16 mouse cellular contexts compared by ENCODE assay signal in the genomic region with DNA sequence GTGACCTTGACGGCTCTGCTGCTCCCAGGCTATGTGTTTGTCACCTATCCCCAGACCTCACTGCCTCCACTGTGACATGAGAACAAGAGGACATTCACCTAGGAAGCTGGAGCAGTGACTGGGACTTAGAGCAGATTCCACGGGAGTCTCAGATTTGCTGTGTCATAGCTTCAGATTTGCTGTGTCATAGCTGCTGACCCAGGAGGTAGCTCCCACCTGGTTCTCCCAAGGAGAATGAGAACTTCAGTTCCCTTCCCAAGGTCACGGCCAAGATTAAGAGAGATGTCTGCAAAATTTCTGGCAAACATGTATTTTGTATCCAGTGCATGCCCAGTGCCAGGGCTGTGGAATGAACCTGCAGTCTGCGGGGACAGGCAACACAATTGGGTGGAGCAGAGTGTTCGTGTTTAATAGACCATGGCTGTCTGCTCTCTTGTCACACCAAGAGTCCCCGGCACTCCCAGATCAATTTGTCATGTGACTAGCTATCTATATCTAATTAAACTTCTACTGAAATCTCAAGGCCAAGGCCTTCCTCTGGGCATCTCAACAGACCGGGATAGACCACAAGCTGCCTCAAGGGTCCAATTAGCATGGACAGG. TPM values are rescaled to one million over a fixed set of nuclear protein-coding genes. Genes with fewer than 3 reads are reported as not detected.
A peak's percentile ranks its signal among the peaks of the same experiment; 100 is the strongest.
DNase-seq lines count a peak whose midpoint lies in the region; ATAC-seq and TF ChIP-seq lines count a peak whose summit lies in the region.
"Had no signal": no experiment of that assay in that cellular context is flagged by ENCODE, and none has a peak within 500 bp of the region (broad histone marks: within the 10 kb centered on the region; RNA-seq: fewer than 3 reads in every experiment).

No protein-coding gene starts in this region.

- H3K27ac ChIP-seq in heart, embryonic 13.5 days (replicated peaks) = no peak overlapping the region
- H3K27ac ChIP-seq in thymus, adult 2 months (ENCODE audit: control insufficient read depth, insufficient read depth, low read length) = peak overlapping the region; percentile 68
- H3K27ac ChIP-seq in embryonic facial prominence, embryonic 13.5 days = no peak overlapping the region
- H3K27ac ChIP-seq: heart, adult 2 months; liver, embryonic 15.5 days; macrophage; neural tube, embryonic 12.5 days had no signal

- H3K27me3 ChIP-seq in heart, embryonic 13.5 days (replicated peaks) = peaks cover 36% of the 10 kb centered on the region
- no peaks in the 10 kb centered on the region for H3K27me3 ChIP-seq in thymus, adult 2 months (ENCODE audit: control insufficient read depth, insufficient read depth, low read length)
- H3K27me3 ChIP-seq in embryonic facial prominence, embryonic 13.5 days = no peaks in the 10 kb centered on the region; the same call in 1 of the 2 replicates
- H3K27me3 ChIP-seq in myocyte (ENCODE audit: control insufficient read depth, insufficient read depth, insufficient read length) = no peaks in the 10 kb centered on the region

- no peak overlapping the region for H3ac ChIP-seq in myocyte (ENCODE audit: control insufficient read depth, insufficient read length)

- intact Hi-C loops in heart, postnatal 10 days (cut with DNase I) = no loop called here

- TF ChIP-seq POLR2A in thymus, adult 2 months (IDR thresholded peaks at IDR 0.05; ENCODE audit: control insufficient read depth, extremely low read depth, insufficient read depth, low read length, poor library complexity) = no peak
- no peak for TF ChIP-seq POLR2A in myocyte (IDR thresholded peaks at IDR 0.05; ENCODE audit: insufficient read length, low read depth)

- no peaks in the 10 kb centered on the region for H3K79me2 ChIP-seq in myocyte (ENCODE audit: control insufficient read depth, insufficient read depth)

- no peak overlapping the region for H3K9ac ChIP-seq in heart, embryonic 13.5 days
- H3K9ac ChIP-seq in embryonic facial prominence, embryonic 13.5 days = no peak overlapping the region
- H3K9ac ChIP-seq: liver, embryonic 15.5 days; neural tube, embryonic 12.5 days had no signal

- H3K4me1 ChIP-seq in heart, embryonic 13.5 days = peaks cover 15% of the 10 kb centered on the region
- H3K4me1 ChIP-seq in thymus, adult 2 months (replicated peaks; ENCODE audit: control insufficient read depth, insufficient read depth, low read length) = peaks cover 65% of the 10 kb centered on the region
- H3K4me1 ChIP-seq in embryonic facial prominence, embryonic 13.5 days = peaks cover 21% of the 10 kb centered on the region
- H3K4me1 ChIP-seq: liver, embryonic 15.5 days had no signal

- DNase-seq in heart, postnatal 10 days = no peak
- no peak for DNase-seq in thymus, adult 2 months
- DNase-seq in thymus, adult 18-20 months = no peak
- no peak for DNase-seq in kidney, adult 8-10 months
- no peak for DNase-seq in T-cell, adult 2 months (ENCODE audit: low spot score)
- DNase-seq: B cell, adult 2 months; heart, adult 2 months; heart, postnatal 4 days; kidney, adult 2 months had no signal

- no peak overlapping the region for H3K4me3 ChIP-seq in heart, embryonic 13.5 days
- no peak overlapping the region for H3K4me3 ChIP-seq in thymus, adult 2 months (ENCODE audit: control insufficient read depth, insufficient read depth, low read length)
- H3K4me3 ChIP-seq in embryonic facial prominence, embryonic 13.5 days = no peak overlapping the region
- no peak overlapping the region for H3K4me3 ChIP-seq in myocyte
- H3K4me3 ChIP-seq: heart, adult 2 months; liver, embryonic 15.5 days; neural tube, embryonic 12.5 days had no signal

- ATAC-seq in heart, embryonic 13.5 days (ENCODE audit: extremely low read depth, insufficient number of reproducible peaks, low FRiP score, low TSS enrichment) = peak; percentile 18; the same call in 1 of the 2 replicates
- ATAC-seq in embryonic facial prominence, embryonic 13.5 days (ENCODE audit: insufficient number of reproducible peaks, insufficient read depth, low FRiP score, low TSS enrichment, low read depth) = no peak

- no peaks in the 10 kb centered on the region for H3K9me3 ChIP-seq in heart, embryonic 13.5 days
- H3K9me3 ChIP-seq in embryonic facial prominence, embryonic 13.5 days = no peaks in the 10 kb centered on the region
- H3K9me3 ChIP-seq: liver, embryonic 15.5 days; neural tube, embryonic 12.5 days had no signal

- H3K36me3 ChIP-seq in heart, embryonic 13.5 days = no peaks in the 10 kb centered on the region
- H3K36me3 ChIP-seq in thymus, adult 2 months (ENCODE audit: control insufficient read depth, insufficient read depth, low read length) = 0 out of 2 replicates have a peak, but pooled peaks cover 4% of the 10 kb centered on the region
- no peaks in the 10 kb centered on the region for H3K36me3 ChIP-seq in embryonic facial prominence, embryonic 13.5 days
- H3K36me3 ChIP-seq in myocyte (ENCODE audit: control insufficient read depth, insufficient read depth) = peaks cover 14% of the 10 kb centered on the region
- H3K36me3 ChIP-seq: liver, embryonic 15.5 days; neural tube, embryonic 12.5 days had no signal

- TF ChIP-seq CTCF in thymus, adult 2 months (IDR thresholded peaks at IDR 0.05; ENCODE audit: borderline replicate concordance, control insufficient read depth, extremely low read depth, insufficient read depth, low read length, poor library complexity) = no peak

- H3K4me2 ChIP-seq in heart, embryonic 13.5 days = no peak overlapping the region
- H3K4me2 ChIP-seq in embryonic facial prominence, embryonic 13.5 days = peak overlapping the region; percentile 41; the same call in 1 of the 2 replicates
- H3K4me2 ChIP-seq in myocyte (ENCODE audit: low read depth) = peak overlapping the region; percentile 66
- H3K4me2 ChIP-seq: liver, embryonic 15.5 days had no signal

- 52% methylated on average over 7 of the region's 7 CpGs for WGBS in heart, embryonic 13.5 days
- WGBS in thymus, adult 2 months = 72% methylated on average over 7 of the region's 7 CpGs
- 46% methylated on average over 7 of the region's 7 CpGs for WGBS in embryonic facial prominence, embryonic 13.5 days

TF ChIP-seq in myocyte, 11 proteins besides CTCF, POLR2A, EP300 and RAD21:
- TF ChIP-seq MYOG (IDR thresholded peaks at IDR 0.05; ENCODE audit: control insufficient read depth in 1 of 3, insufficient read depth in 1 of 3, insufficient read length in 2 of 3, low read depth in 2 of 3) (no peak), CEBPB (IDR thresholded peaks at IDR 0.05; ENCODE audit: insufficient read depth, poor library complexity, severe bottlenecking) (no peak), E2F4 (IDR thresholded peaks at IDR 0.05; ENCODE audit: insufficient read depth) (no peak), TCF12 (IDR thresholded peaks at IDR 0.05; ENCODE audit: insufficient read depth, poor library complexity, severe bottlenecking) (no peak), MAX (IDR thresholded peaks at IDR 0.05; ENCODE audit: low read depth) (no peak), MYOD1 (IDR thresholded peaks at IDR 0.05; ENCODE audit: control insufficient read depth in 1 of 3, insufficient read length in 2 of 3, low read depth in 2 of 3) (no peak), POLR2AphosphoS2 (IDR thresholded peaks at IDR 0.05; ENCODE audit: insufficient read length, low read depth) (no peak), REST (IDR thresholded peaks at IDR 0.05; ENCODE audit: insufficient read depth, insufficient read length) (no peak), USF1 (IDR thresholded peaks at IDR 0.05; ENCODE audit: low read depth) (no peak), SRF (IDR thresholded peaks at IDR 0.05; ENCODE audit: control insufficient read depth, insufficient read length, low read depth) (no peak), TCF3 (IDR thresholded peaks at IDR 0.05; ENCODE audit: insufficient read length, low read depth) (no peak)

RNA-seq across cellular contexts. Expression of gene Syt13, which starts 33.9 kb away (rescaled TPM):
- 0.68 and 0.99 TPM in 2 replicates for polyA plus RNA-seq in heart, embryonic 13.5 days (2015; fragmentation: Nextera tagmentation; extraction: Ambion mirVana)
- under 1 TPM; 0.07 to 0.48 TPM for total RNA-seq in heart, postnatal 10 days (2021)
- polyA plus RNA-seq in thymus, adult 2 months (2012; rRNA removed) = 51.8 and 59.6 TPM in 2 replicates
- 4.2 and 5.4 TPM in 2 replicates for polyA plus RNA-seq in embryonic facial prominence, embryonic 13.5 days (2015; fragmentation: Nextera tagmentation; extraction: Ambion mirVana)
- polyA plus RNA-seq in myocyte (2012; fragmentation: generic; extraction: Trizol) = 49.7 TPM
- total RNA-seq: common myeloid progenitor, adult 5-6 weeks had no signal
